Mouse (Mus musculus) heart, adult 2 months (tissue): ENCODE measurements around the gene Suds3. TPM values are rescaled to one million over a fixed set of nuclear protein-coding genes. Genes with fewer than 3 reads are reported as not detected.

Experiments
- DNase-seq, 2 experiments: peaks; one replicate each; pipeline ENCODE4 v3.0.0; 2021
- H3K27ac ChIP-seq: fragments of 200-600 bp; 2 replicates; pipeline ENCODE4 v1.8.1; 2022
- H3K27me3 ChIP-seq: fragments of 200-500 bp; 2 replicates; pipeline ENCODE4 v1.6.1; 2012; ENCODE audit warnings: mild to moderate bottlenecking, low read length, inconsistent platforms, mixed read lengths; ENCODE audit not compliant: control insufficient read depth, insufficient read depth
- H3K36me3 ChIP-seq: fragments of 200-500 bp; 2 replicates; pipeline ENCODE4 v1.6.1; 2012; ENCODE audit warnings: low read length, inconsistent platforms; ENCODE audit not compliant: control insufficient read depth, insufficient read depth
- H3K4me1 ChIP-seq: fragments of 200-500 bp; 2 replicates; pipeline ENCODE4 v1.6.1; 2011; ENCODE audit warnings: low read length; ENCODE audit not compliant: control insufficient read depth, insufficient read depth
- H3K4me3 ChIP-seq: fragments of 200-600 bp; 2 replicates; pipeline ENCODE4 v1.8.1; 2022
- H3K79me2 ChIP-seq: fragments of 200-500 bp; replicated peaks from 2 replicates; pipeline ENCODE4 v1.6.1; 2012; ENCODE audit warnings: mild to moderate bottlenecking, inconsistent platforms, low read length, moderate library complexity, mixed read lengths; ENCODE audit not compliant: control insufficient read depth, insufficient read depth
- H3K9ac ChIP-seq: fragments of 200-500 bp; 2 replicates; pipeline ENCODE4 v1.6.1; 2012; ENCODE audit warnings: low read depth, mild to moderate bottlenecking, control low read depth, inconsistent platforms, low read length, mixed read lengths
- CTCF ChIP-seq: fragments of 200-600 bp; IDR thresholded peaks from 2 replicates; pipeline ENCODE4 v1.8.1; 2022; ENCODE audit warnings: antibody characterized with exemption, mild to moderate bottlenecking, moderate library complexity
- EP300 ChIP-seq: fragments of 200-500 bp; IDR thresholded peaks from 2 replicates; pipeline ENCODE4 v1.6.1; 2011; ENCODE audit warnings: low read depth, low read length, control low read depth; ENCODE audit not compliant: insufficient read depth
- POLR2A ChIP-seq: fragments of 200-500 bp; IDR thresholded peaks from 2 replicates; pipeline ENCODE4 v1.6.1; 2011; ENCODE audit warnings: mild to moderate bottlenecking, low read depth, low read length, control low read depth; ENCODE audit not compliant: insufficient read depth
- WGBS: fragments of 180-500 bp; shearing (Covaris S2); methylation state at CpG from one replicate; pipeline ENCODE4 v1.1.7; 2018; 5-methylcytosine and 5-hydroxymethylcytosine counted together
- intact Hi-C: fragments of 180-260 bp; cut with DNase I; formaldehyde crosslinking; loops from one replicate; pipeline ENCODE4 v1.15.1; 2025
- polyA plus RNA-seq: library from polyadenylated mRNA; depleted of rRNA; stranded (reverse); fragments of >200 nt; gene quantifications from 2 replicates; pipeline ENCODE4 v1.2.3, GENCODE M21; 2012
- total RNA-seq, 2 experiments: library from RNA; stranded (reverse); gene quantifications; 2 replicates each; pipeline ENCODE4 v1.2.3; 2021

The Suds3 gene
- total and polyA plus RNA-seq, 3 experiments = 44.7 to 112 (median 76.8) TPM

DNA sequence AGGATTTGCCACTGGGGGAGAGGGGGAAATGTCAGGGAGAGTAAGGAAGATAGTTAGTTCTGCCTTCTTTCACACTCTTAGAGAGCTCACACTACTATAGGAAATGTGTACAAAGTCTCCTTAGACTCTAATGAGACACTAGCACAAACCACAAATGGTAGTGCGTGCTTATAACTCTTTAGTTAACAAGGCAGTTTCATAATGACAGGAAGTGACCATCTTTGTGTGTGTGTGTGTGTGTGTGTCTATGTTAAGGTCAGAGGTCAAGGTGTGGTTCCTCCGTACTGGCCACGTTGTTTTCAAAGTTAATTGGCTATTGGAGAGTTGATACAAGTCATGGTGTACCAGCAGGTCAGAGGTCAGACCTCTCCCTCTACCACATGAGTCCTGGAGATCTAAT lies 26.8 kb downstream of the Suds3 start:
- no peaks in the 10 kb centered on the region for H3K27me3 ChIP-seq
- DNase-seq = no peak
- WGBS = 46% methylated on average over 3 of the region's 3 CpGs
- no peaks in the 10 kb centered on the region for H3K79me2 ChIP-seq
- intact Hi-C loops = no loop called here
- H3K4me1 ChIP-seq = peaks cover 5% of the 10 kb centered on the region
- H3K4me3 ChIP-seq = no peak overlapping the region
- H3K36me3 ChIP-seq = no peaks in the 10 kb centered on the region
- no peak for TF ChIP-seq EP300
- TF ChIP-seq CTCF = no peak
- no peak for TF ChIP-seq POLR2A
- H3K27ac ChIP-seq = no peak overlapping the region
- H3K9ac ChIP-seq = no peak overlapping the region

DNA sequence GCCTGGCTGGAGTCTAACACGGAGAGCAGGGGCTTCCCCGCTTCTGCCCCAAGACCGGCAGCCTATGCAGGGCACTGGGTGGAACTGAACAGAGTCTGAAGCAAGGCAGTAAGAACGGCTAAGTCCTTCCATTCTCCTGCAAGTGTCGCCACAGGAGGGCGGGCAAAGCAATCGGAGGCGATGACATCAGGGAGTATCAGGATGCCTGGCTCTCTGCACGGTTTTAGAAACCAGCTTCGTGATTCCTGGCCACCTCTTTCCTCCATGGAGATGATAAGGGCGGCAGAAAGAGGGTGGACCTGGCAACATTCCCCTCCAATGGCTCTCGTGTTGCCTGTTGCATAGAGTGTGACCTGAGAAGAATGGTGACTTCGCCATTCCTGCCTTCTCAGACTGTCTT lies 28.2 kb downstream of the Suds3 start:
- Histone ChIP-seq H3K27me3 (no peaks in the 10 kb centered on the region), H3K4me1 (peaks cover 5% of the 10 kb centered on the region), H3K27ac (no peak overlapping the region), H3K79me2 (no peaks in the 10 kb centered on the region), H3K36me3 (no peaks in the 10 kb centered on the region), H3K4me3 (no peak overlapping the region), H3K9ac (no peak overlapping the region)
- intact Hi-C loops = no loop called here
- TF ChIP-seq CTCF (0 out of 2 replicates have a peak, but pooled peaks have one; percentile 3), POLR2A (no peak), EP300 (no peak)
- no peak for DNase-seq
- 3% methylated on average over 13 of the region's 13 CpGs for WGBS

DNA sequence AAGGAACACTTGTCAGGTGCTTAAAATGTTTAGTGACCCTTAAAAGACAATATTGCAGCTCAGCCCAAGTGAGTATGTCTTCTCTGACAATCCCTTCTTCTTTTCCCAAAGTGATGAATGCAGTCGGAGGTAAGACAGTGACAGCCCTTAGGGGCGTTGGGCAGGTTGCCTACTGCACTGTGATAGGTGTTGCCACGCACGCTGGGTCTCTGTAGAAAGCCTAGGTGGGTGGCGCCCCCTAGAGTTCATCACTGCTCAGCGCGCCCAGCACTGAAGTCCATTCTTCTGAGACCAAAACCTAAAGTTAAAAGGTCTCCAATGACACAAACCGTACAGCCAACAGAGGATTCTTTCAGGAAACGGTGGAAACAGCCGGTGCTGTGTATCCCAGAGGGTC lies 46.4 kb downstream of the Suds3 start:
- intact Hi-C loops = loop anchor here (10.0 kb wide), 1 partner anchor 835 kb away; no protein-coding TSS in a partner anchor
- WGBS = 11% methylated on average over 10 of the region's 10 CpGs
- no peak for TF ChIP-seq POLR2A
- TF ChIP-seq CTCF = peak; percentile 81
- Histone ChIP-seq H3K79me2 (no peaks in the 10 kb centered on the region), H3K4me3 (no peak overlapping the region), H3K36me3 (no peaks in the 10 kb centered on the region), H3K27me3 (no peaks in the 10 kb centered on the region), H3K4me1 (no peaks in the 10 kb centered on the region), H3K27ac (no peak overlapping the region), H3K9ac (no peak overlapping the region)
- DNase-seq = peak; percentile 28 to 51

DNA sequence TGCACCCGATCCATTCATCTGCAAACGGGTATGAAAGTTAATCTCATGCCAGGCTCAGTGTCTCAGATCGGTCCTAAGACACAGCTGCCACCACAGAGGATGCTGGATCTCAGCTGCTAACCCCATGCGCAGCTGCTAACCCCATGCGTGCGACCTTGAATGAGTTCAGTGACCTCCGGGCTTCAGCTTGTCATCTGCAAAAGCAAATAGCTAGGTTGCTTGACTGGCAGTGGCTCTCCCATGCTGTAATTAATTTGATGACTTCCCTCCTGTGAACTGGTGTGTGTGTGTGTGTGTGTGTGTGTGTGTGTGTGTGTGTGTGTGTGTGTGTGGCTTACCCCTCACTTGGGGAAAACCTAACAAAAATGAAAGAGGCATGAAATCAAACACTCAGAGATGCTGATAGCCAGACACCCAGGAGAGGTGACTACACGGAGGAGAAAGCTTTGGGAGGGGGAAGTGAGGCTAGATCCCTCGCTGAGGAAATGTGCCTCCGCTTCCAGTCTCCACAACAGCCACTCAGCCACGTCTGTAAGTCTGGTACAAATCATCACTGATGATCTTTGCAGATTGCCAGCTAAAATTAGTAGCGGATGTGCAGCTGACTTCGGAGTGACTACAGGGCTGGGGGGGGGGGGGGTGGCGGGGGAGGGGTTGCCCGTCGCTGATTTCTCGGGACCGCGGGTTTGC lies 47.0 kb downstream of the Suds3 start:
- WGBS = 20% methylated on average over 19 of the region's 19 CpGs
- H3K4me3 ChIP-seq = no peak overlapping the region
- no peaks in the 10 kb centered on the region for H3K36me3 ChIP-seq
- intact Hi-C loops = loop anchor here (10.0 kb wide), 1 partner anchor 834 kb away; no protein-coding TSS in a partner anchor
- H3K27me3 ChIP-seq = no peaks in the 10 kb centered on the region
- DNase-seq = peak in 1 of 2 experiments; percentile 11
- H3K9ac ChIP-seq = no peak overlapping the region
- no peaks in the 10 kb centered on the region for H3K4me1 ChIP-seq
- H3K79me2 ChIP-seq = no peaks in the 10 kb centered on the region
- H3K27ac ChIP-seq = no peak overlapping the region
- no peak for TF ChIP-seq POLR2A
- no peak for TF ChIP-seq CTCF
- no peak for TF ChIP-seq EP300

DNA sequence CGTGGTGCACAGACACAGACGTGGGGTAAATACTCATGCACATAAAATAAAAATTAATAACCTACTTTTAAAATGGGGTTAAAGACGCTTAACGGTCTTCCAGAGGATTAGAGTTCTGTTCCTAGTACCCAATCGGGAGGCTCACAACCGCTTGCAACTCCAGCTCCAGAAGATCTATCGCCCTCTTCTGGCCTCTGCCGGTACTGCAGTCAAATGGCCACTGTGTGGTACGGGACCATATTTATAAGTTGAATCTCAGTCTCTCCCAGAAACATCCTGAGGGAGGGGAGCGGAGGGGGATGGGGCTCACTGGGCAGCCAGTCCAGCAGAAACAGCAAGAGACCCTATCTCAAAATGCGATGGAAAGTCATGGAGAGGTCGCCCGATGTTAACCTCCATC lies 47.7 kb downstream of the Suds3 start:
- Histone ChIP-seq H3K4me3 (no peak overlapping the region), H3K27ac (no peak overlapping the region), H3K4me1 (no peaks in the 10 kb centered on the region), H3K36me3 (no peaks in the 10 kb centered on the region), H3K27me3 (no peaks in the 10 kb centered on the region), H3K9ac (no peak overlapping the region), H3K79me2 (no peaks in the 10 kb centered on the region)
- TF ChIP-seq CTCF = peak; percentile 58
- no peak for TF ChIP-seq EP300
- 80% methylated on average over 13 of the region's 13 CpGs for WGBS
- intact Hi-C loops = loop anchor here (10.0 kb wide), 1 partner anchor 833 kb away; no protein-coding TSS in a partner anchor
- DNase-seq = peak in 1 of 2 experiments; percentile 22

DNA sequence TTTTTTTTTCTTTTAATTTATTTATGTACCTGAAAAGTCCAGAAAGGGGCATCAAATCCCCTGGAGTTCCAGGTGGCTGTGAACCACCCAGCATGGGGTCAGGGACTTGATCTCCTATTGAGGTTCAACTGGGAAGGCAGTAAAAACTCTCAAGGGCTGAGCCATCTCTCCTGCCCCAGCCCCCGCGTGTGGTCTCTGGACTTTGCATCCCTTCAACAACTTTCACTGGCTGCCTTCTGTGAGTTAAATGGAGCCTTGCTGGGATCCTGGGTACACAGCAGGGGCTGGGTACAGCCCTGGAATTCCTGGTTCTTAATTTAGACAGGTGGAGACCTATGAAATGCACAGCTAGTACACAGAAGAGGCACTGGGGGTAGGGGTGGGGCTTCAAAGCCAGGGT lies 54.7 kb downstream of the Suds3 start:
- no peak for DNase-seq
- no peaks in the 10 kb centered on the region for H3K4me1 ChIP-seq
- TF ChIP-seq CTCF (no peak), POLR2A (no peak), EP300 (no peak)
- H3K9ac ChIP-seq = no peak overlapping the region
- no peak overlapping the region for H3K27ac ChIP-seq
- H3K36me3 ChIP-seq = no peaks in the 10 kb centered on the region
- H3K4me3 ChIP-seq = no peak overlapping the region
- WGBS = 33% methylated on average over 2 of the region's 2 CpGs
- no peaks in the 10 kb centered on the region for H3K79me2 ChIP-seq
- no peaks in the 10 kb centered on the region; the same call in 1 of the 2 replicates for H3K27me3 ChIP-seq
- intact Hi-C loops = loop anchor here (10.0 kb wide), 1 partner anchor 826 kb away; no protein-coding TSS in a partner anchor
